Mouse (Mus musculus) adrenal gland, adult 2 months (tissue): ENCODE data around the gene Rnf26. TPM values are rescaled to one million over a fixed set of nuclear protein-coding genes. Genes with fewer than 3 reads are reported as not detected.

Source experiments
- DNase-seq: peaks from one replicate; pipeline ENCODE4 v3.0.0; 2021
- polyA plus RNA-seq: library from polyadenylated mRNA; depleted of rRNA; stranded (reverse); fragments of >200 nt; gene quantifications from 2 replicates; pipeline ENCODE4 v1.2.3, GENCODE M21; 2012
- total RNA-seq, 2 experiments: library from RNA; stranded (reverse); gene quantifications; 2 replicates each; pipeline ENCODE4 v1.2.3; 2021

Rnf26 gene
- total and polyA plus RNA-seq, 3 experiments: 28.7 to 72.9 (median 30.4) TPM

- DNase-seq: peak; percentile 74
Observed at GRCm38 (mm10) chr9:44093612-44094503, 19.5 kb downstream of the Rnf26 start.

GRCm38 (mm10) chr9:44088877-44089608, 24.3 kb downstream of the Rnf26 start:
- no peak for DNase-seq

DNA sequence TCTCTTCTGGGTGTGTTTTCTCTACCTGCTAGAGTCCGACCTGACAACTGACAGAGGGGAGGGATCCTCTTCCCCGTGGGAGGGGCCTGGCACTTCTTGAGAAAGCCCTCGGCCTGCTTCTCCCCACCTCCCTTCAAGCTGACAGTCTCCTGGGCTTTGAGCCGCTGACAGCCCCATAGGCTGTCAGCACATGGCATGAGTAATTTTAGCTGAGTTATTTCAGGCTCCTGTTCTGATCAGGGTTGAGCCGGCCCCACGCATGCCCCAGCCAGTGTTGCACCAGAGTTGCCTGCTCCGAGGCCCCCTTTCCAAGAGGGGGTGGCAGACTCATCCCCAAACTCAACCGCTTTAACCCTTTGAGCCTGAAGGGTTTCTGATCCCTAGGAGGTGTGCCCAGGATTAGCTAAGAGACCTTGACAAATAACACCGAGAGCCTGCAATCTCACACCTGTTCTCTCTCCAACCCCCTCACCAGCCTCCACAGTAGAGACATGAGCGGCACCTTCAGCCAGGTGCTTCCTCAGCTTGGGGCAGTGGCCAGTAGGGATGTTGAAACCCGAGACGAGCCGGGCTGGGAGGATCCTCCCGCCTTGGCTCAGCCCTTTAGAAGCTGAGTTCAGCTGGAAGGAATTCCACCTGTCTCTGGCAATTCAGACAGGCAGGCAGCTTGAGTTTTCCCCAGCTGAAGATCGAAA, 25.4 kb downstream of the Rnf26 start:
- DNase-seq: no peak

DNA sequence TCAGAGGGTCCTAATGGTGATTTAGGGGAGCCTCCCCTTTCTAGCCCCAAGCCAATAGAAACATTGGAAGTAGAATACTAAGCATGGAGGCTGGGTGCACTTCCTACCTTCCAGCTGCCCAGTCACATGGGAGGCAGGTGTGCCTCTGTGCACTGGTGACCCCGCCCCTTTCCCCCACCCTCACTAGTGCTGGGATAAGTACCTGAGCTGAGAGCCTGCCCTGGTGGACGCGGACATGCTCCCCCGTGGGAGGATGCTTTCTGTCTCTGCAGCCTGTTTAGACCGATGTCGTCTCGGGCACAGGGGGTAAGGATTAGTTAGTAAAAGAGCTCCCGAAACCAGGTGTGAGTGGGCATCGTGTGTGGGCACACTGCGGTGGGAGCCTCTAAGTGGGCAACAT, 26.4 kb downstream of the Rnf26 start:
- DNase-seq: no peak

GRCm38 (mm10) chr9:44085741-44086665, 27.3 kb downstream of the Rnf26 start:
- peak; percentile 74 for DNase-seq

DNA sequence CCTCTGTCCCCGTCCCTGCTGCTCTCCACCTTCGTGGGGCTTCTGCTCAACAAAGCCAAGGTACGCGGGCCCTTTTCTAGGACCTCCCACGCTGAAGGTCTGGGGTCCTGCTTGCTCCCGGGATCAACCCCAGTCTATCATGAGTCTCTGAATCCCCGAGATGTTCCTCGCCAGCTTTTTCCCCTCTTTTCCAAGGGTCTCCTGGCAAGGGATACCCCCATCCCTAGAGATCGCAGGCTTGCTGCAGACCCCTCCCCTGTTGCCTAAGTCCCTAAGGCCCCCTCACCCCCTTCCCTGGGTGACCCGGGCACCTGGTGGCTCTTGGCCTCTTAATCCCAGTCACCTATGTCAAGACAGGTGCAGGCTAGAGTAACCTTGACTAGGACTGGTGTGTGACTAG, 28.0 kb downstream of the Rnf26 start:
- DNase-seq: no peak

DNA sequence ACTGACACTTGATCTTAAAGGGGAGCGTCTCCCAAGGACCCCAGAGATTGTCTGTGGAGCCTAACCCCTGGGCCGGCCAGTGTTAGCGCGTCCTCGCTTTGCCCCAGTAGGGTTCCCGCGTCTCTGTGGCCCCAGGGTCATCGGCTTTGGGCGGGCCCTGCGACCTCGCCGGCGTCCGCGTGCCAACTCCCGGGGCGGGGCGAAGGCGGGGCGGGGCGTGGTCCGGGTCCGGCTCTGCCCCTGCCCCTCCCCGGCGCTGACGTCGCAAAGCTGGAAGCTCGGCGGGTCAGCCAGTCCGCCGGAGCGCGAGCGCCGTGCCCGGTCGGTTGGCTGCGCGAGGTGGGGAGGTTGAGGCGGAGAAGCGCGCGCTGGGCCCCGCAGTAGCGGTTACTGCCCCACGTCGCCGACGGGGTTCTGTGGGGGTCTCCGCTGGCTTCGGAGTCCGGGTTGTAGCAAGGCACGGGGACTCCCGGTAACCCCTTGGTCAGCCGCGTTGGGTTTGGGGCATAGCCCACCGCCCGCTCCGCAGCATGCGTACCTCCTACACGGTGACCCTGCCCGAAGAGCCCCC, 28.6 kb downstream of the Rnf26 start:
- peak; percentile 99 for DNase-seq

DNA sequence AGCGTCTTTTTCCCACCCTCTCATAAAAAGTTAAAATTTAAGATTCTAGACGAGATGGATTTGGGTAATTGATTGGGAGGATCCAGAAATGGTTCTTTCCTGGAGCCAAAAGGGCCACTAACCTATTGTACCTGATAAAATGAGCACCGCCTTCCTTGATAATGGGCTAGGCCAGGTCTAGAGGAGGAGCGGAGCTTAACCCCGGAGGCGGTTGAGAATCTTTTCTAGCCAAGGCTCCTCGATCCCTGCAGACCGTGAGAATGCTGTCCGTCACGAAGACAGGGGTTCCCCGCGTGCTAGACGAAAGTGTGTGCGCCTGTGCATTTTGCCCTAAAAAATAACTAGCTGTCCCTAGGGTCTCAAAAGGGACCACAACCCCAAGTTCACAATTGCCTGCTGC, 29.1 kb downstream of the Rnf26 start:
- DNase-seq: no peak

DNA sequence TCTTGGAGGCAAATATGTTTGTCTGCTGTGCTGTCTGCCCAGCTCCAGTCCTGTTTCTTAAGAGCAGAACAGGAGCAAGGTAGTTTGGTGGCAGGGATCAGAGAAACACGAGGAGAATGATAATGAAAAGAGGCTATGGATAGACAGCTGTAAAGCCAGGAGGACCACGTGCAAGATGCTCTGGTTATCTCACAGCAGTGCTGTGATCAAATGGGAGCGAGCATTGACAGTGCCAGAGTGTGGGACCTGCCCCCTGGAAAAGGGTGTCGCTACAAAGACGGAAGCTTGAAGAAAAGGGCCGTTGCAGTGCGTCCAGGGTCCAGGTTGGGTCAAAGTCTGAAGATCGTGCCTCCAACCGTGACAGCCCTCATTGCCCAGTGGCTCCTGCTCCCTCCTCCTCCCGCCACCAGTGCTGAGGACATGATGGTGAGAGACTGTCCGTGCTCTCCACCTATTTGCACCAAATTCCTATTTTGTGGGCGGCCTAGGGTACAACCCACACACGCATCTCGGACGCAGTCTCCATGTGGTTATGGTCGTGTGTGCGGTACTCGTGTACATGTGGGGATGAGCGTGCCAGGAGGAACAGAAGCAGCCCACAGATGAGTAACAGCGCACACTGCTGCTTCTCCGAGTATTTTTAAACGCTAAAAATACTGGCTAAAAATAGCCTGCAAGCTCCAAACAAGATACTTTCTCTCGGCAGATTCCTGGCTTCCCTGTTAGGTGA, 29.8 kb downstream of the Rnf26 start:
- DNase-seq: no peak

DNA sequence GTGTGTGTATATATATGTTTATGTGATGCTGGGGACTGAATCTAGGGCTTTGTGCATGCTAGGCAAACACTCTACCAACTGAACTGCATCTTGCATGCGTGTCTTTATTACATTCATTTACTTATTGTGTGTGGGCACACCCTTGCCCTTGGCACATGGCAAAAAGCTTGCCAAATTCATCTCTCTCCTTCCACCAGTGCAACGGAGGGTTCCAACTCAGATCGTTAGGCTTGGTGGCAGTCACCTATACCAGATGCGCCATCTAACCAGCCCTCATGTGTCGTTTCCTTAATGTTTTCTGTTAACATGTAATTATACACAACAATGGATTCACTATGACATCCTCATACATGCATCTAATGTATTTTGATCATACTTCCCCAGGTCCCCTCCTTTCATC, 31.1 kb downstream of the Rnf26 start:
- no peak for DNase-seq

DNA sequence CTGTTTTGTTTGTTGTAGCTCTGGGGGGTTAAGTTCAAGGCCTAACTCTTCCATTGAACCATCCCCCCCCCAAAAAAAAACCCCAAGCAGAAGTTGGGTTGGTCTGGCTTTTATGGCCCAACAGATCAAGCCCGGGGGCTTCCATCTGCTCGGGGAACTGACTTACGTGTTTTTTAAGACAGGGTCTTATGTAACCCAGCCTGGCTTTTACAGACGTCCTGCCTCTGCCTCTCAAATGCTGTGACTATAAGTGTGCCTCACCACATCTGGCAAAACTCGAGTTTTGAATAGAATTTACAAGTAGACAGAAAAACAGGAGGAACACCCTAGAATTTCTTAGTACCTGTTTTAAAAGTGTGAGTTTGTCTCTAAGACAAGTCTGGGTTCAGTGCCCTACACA, 31.7 kb downstream of the Rnf26 start:
- DNase-seq: no peak

GRCm38 (mm10) chr9:44080953-44081352, 32.4 kb downstream of the Rnf26 start:
- DNase-seq: no peak

- DNase-seq: no peak
Observed at GRCm38 (mm10) chr9:44079997-44080780, 33.1 kb downstream of the Rnf26 start.

- DNase-seq: peak; percentile 91
Observed at GRCm38 (mm10) chr9:44078955-44079756, 34.2 kb downstream of the Rnf26 start.

GRCm38 (mm10) chr9:44078136-44078797, 35.0 kb downstream of the Rnf26 start:
- no peak for DNase-seq

GRCm38 (mm10) chr9:44077266-44077910, 35.9 kb downstream of the Rnf26 start:
- DNase-seq: no peak

- DNase-seq: peak; percentile 57
Observed at GRCm38 (mm10) chr9:44076764-44077120, 36.6 kb downstream of the Rnf26 start.
